Mouse (Mus musculus) lung, postnatal 25 days (tissue): ENCODE data around the gene Tecpr2.

Experiments
- DNase-seq: peaks from one replicate; pipeline ENCODE4 v3.0.0; 2022; ENCODE audit warnings: low spot score

Gene Tecpr2

GRCm38 (mm10) chr12:110864008-110864407 lies 25.1 kb upstream of the Tecpr2 start:
- DNase-seq, result no peak

DNA sequence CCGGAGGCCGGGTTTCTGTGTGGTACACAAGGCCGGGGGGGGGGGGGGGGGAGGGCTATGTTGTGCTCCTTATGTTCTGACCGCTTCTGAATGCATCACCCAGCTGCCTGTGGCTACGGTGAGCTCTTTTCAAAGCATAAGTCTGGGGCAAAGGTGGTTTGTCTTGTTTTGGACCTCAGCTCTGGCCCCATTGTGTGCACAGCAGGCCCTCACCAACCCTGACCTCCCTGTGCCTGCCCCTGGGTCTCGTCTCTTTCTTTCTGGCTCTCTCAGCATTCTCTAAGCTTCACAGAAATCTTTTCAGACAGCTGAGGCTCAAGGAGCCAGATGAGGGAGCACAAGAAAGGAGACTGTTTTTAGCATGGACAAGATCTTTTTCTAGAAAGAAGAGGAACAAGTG lies 23.5 kb upstream of the Tecpr2 start:
- no peak for DNase-seq

- DNase-seq, result no peak
Measured at GRCm38 (mm10) chr12:110865989-110866388, 23.1 kb upstream of the Tecpr2 start.

GRCm38 (mm10) chr12:110870107-110870506 lies 19.0 kb upstream of the Tecpr2 start:
- no peak for DNase-seq

DNA sequence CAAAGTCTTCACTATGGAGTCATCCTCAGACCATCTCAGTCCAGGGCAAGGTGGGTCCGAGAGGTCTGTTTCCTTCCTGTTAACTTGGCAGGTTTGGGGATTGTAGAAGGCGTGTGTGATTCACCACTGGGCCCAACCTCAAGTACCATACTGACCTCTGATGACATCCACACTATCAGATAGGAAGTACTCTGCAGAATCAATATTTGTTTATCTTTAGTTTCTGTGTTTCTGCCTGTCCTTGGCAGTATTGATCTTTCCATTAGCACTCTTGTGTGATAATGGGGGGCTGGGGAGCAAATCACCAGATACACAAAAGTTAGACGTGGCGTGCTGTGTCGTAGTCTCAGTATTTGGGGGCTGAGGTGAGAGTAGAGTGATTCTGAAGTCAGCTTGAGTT lies 17.8 kb upstream of the Tecpr2 start:
- DNase-seq, result no peak

- no peak for DNase-seq
Measured at GRCm38 (mm10) chr12:110875351-110875750, 13.7 kb upstream of the Tecpr2 start.

DNA sequence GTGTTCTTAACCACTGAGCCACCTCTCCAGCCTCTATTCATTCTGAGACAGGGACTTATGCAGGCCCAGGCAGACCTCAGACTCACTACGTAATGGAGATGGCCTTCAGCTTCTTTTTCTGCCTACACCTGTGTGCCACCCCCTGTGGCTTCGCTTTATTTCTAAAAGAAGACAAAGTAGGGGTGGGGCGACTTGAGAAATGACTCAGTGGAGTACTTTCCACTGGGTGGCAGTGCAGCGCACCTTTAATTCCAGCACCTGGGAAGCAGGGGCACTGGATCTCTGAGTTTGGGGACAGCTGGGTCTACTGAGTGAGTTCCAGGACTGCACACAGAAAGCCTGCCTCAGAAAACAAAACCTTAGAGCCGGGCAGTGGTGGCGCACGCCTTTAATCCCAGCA lies 6.8 kb upstream of the Tecpr2 start:
- DNase-seq, result no peak

GRCm38 (mm10) chr12:110885251-110885650 lies 3.8 kb upstream of the Tecpr2 start:
- DNase-seq, result no peak

DNA sequence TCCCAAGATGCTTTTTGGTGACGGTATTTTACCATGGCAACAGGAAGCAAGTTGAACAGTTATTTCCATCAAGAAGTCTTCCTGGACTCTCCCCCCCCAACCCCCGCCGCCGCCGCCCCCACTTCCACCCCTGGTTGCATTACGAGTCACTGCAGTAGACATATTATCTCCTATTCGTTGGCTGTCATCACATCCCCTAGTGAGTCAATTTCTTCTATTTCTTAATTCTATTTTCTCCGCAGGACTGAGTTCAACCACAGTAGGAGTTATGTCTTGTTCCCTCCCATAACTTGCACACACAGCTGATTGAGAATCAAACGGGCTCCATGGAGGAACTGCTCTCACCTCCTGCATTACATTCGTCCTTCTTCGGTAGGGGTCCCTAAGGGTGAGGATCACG lies 958 bp upstream of the Tecpr2 start:
- DNase-seq, result no peak

GRCm38 (mm10) chr12:110888606-110889005 lies 458 bp upstream of the Tecpr2 start:
- no peak for DNase-seq

DNA sequence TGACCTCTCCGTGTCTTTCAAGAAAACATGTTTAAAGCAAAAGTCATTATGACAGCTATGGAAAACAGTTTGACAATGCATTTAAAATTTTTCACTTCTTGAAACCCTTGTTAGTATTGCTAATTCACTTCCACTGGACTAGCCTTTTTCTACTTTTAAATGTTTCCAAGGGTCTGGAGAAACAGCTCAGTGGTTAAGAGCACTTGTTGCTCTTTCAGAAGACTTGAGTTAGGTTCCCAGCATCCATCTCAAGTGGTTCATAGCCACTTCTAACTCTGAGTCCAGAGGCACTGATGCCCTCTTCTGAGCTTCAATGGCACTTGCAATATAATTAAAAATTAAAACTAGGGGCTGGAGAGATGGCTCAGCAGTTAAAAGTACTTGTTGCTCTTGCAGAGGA lies 2.8 kb downstream of the Tecpr2 start:
- peak; percentile 12 for DNase-seq

- no peak for DNase-seq
Measured at GRCm38 (mm10) chr12:110902106-110902505, 13.0 kb downstream of the Tecpr2 start.

DNA sequence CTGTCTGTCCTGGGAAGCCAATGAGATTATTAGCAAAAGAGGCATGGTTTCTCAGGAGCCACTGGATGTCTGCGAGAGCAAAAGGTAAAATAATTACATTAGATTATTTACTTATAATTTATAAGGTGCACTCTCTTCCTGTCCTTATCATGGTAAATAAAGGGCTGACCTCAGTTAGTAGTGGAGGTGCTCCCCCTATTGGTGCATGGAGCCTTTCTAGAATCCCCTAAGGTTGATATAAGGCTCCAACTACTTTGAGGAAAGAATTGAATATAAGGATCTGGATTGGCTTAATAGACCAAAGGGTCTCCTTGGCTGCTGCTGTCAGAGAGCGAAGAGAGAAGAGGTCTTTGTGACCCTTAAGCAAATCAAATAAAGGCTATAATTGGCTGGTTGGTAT lies 14.5 kb downstream of the Tecpr2 start:
- peak; percentile 34 for DNase-seq

DNA sequence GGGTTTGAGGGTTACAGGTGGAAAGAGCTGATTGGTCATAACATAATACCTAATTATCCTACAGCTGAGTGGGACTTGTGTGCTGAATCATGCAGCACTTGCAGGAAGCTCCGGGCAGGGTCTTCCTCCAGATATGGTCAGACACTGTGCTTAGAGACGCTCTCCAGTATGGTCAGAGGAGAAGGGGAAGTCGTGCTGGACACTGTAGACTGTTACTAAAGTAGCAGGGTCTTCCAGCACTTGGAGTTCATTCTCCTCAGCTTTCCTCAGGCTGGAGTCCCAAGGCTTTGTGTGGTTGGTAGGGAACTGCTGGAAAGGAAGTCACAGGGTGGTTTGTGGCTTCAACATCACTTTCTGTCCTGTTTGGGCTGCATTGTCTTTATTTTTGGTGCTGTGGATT lies 18.8 kb downstream of the Tecpr2 start:
- DNase-seq, result no peak

DNA sequence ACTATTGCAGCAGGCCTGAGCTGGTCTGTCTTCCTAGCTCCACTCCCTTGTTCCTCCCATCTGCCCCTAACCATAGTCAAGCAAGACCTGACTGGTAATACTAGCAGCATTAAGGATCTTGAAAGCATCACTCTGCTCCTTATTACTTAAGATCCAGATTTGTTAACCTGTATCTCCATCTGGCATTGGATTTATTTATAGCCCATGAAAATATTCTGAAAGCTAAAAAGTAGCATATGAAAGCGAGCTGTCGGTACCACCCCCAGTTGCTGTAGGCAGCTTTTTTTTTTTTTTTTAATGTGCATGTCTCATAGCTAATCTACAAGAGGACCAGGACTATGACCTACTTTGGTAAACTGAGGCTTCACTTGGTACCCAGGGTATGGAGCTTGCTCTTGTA lies 20.9 kb downstream of the Tecpr2 start:
- no peak for DNase-seq

DNA sequence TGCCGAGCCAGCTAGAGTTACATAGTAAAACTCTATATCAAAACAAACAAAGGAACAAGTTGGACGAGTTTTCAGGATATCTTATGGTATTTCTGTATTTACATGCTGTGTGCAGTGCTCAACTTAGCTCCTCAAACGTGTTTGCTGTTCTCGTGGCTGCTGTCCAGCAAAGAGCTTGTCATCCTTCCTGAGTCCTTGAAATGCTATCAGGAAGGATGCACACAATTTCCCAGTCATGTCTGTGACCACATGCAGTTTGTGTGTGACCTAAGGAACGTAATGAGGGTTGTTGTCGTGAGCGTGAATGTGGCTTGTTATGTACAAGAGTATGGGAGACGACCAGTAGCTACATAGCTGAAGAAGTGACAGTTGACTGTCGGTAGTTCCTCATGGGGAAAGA lies 26.7 kb downstream of the Tecpr2 start:
- DNase-seq, result no peak

DNA sequence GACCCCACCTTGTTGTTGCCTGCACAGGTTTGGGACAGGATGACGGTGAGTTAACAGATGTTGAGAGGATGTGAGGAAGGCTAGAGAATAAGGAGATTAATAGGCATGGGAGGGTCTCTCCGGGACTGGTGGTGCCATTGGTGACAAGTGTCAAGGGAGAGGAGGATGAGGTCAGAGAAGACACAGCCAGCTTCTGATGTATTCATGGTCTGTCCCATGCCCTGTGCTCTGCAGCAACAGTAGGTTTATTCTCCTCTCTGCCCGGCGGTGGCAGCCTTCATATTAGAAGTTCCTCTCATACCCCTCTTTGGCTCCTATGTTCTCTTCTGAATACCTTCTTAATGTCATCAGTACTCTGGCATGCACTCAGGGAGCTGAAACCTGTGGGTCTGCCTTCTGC lies 31.2 kb downstream of the Tecpr2 start:
- no peak for DNase-seq

DNA sequence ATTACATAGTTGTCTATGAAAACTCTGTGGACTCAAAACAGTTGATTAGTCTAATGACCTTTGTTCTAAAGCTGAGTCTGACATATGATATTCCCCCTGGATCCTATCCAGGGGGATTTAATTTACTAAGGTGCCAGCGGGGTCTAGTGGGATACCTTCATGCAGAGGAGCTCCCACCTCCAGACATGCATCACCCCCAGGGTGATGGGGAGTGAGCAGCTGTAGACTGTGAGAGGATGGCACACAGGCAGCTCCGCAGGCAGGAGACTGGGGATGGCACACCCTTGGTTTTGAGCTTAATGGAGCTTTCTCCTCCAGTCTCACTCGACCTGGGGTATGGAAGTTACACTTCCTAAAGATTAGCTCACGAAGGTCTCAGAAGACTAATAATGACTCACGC lies 32.5 kb downstream of the Tecpr2 start:
- DNase-seq, result no peak

- DNase-seq, result no peak
Measured at GRCm38 (mm10) chr12:110932820-110933219, 43.8 kb downstream of the Tecpr2 start.

GRCm38 (mm10) chr12:110935983-110936620 lies 47.0 kb downstream of the Tecpr2 start:
- DNase-seq, result peak; percentile 87

DNA sequence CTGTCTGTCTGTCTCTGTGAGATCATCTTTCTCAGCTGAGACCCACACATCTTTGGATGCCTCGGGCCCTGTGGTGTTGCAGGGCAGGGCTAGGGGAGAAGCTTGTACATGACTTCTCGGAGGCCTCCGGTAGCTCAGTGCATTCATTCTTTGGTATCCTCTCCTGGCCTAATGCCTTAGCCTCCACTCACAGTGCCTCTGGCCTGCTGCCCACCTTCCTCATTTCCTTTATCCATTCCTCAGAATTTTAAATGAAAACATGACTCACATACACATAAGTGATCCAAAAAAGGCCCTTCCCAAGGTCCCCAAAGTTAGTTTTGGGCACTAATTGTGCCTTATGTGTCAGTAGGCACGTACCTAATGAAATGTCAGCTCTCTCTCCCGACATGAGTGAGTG lies 48.4 kb downstream of the Tecpr2 start:
- no peak for DNase-seq

DNA sequence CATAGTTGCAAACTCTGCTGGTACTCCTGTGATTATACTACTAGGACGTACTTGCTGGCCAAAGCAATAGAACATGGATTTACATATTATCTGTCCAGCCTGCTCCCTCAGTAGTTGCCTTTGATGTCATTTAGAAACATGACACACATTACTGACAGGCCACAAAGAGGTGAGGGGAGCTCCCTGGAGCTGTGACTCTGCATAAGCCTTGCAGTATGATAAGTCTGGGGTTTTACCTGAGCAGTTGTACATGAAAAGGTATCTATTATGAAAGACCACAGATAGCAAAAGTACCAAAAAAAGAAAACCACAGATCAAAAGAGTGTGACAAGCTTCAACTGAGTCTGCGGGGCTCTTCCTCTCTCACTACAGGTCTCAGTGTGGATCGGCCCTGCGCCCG lies 50.3 kb downstream of the Tecpr2 start:
- DNase-seq, result no peak

GRCm38 (mm10) chr12:110940869-110941268 lies 51.8 kb downstream of the Tecpr2 start:
- no peak for DNase-seq

GRCm38 (mm10) chr12:110946216-110946615 lies 57.2 kb downstream of the Tecpr2 start:
- no peak for DNase-seq
